Mouse (Mus musculus) layer of hippocampus, adult 11-12 months (tissue): ENCODE data around the gene Ctnna2.

Experiments used
- DNase-seq: peaks from one replicate; pipeline ENCODE4 v3.0.0; 2022; ENCODE audit warnings: low spot score

Ctnna2 gene

DNA sequence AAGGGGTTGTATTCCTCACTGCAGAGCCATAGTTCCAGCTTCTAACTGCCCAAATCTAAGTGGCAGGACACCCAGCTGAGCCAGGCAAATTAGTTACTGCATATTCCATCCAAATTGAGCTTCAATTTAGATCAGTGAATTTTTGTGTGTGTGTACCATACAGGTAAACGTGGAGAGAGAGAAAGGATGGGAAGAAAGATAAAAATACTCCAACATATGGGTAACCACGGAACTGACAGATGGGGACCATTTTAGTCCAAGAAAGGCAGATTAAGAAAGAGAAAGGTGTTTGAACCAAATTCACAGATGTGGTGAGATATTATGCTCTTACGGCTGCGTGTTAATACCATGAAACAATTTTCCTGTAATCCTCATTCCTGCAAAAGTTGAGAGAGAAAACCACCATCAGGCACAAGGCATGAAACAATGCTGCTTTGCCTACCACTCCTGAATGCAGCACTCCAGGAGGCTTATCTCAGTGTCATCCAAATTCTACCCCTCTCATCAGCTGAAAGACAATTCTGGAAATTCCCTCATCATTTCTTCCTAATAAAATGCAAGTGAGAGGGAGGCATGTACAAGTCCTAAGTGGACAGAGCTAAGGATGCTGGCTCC lies 840.1 kb downstream of the Ctnna2 start:
- DNase-seq: peak; percentile 18

DNA sequence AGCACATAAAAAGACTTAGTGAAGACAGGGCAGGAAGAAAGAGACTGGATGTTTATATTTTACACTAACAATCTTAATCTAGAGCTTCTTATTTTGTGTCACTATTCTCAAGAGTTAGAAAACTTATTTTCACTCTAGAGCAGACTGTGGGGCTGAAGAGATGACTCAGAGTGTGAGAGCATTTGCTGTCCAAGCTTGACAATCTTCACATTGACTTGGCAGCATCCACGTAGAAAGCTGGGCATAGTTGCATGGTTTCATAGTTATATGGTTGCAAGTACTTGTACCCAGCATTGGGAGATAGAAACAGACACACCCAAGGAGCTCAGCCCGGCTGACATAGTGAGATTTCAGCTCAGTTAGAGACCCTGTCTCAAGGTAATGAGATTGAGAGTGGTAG lies 858.6 kb downstream of the Ctnna2 start:
- DNase-seq: no peak

DNA sequence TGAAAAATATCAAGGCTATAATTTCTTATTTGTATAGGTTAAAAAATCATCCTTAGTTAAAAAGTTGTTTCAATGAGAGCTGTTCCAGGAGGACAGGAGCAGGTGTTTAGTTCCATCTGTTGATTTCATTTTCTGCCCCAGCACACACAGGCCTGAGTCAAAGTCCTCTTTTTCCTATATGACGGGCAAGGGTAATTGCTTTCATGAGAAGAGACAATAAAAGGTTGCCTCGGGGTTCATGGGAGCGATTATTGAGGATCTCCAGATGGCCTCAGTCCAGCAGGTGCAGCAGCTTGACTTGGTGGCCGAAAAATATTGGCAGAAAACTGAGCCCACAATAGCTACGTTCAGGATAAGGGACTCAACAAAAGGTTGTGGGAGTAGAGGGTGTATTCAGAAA lies 859.0 kb downstream of the Ctnna2 start:
- DNase-seq: no peak

DNA sequence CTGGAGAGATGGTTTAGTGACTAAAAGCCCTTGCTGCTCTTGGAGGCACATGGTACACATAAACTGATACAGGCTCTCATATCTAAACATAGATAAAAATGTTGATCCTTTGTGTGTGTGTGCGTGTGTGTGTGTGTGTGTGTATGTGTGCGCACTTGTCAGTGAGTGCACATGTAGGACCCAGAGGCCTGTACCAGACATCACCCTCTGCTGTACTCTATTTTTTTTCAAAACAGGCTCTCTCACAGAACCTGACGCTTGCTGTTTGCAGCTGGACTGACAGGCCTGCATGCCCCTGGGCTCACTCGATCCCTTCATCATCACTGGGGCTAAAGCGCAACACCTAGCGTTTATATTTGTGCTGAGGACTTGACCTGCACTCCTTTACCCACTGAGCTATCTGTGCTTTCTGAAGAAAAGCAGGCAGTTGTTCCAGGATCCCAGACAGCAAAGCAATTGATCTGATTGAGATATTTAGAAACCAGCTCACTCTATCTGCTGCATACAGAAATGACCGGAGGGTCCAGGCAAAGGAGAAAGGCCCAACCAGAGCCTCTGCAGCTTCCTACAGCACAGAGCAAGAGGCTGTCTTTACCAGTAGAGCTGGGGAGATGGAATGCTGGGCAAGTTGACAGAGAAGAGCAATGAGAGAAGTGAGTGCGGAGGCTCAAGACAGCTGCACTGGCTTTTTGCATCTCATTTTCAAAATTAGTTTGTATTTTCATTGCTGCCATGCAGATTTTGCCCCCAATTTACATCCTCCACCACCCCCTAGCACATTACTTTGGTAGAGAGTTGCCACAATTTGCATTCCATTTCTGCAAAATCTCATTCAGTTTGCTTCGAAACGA lies 870.2 kb downstream of the Ctnna2 start:
- peak; percentile 10 for DNase-seq

DNA sequence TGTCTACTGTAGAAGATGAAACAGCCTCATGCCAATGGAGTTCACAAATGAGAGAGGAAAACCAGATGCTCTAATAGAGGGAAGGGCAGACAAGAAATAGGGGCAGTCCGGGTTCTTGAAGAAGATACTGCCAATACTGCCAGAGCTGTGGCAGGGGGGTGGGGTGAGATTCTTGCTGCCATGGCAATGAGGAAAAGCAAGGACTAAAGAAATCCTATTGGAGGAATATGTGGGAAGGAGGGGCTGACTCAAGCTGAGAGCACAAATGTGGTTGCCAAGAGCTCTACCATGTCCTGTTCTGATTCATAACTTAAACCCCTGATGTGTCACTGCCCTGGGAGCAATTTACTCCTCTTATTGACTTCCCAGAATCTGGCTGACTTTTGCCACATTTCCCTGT lies 878.5 kb downstream of the Ctnna2 start:
- DNase-seq: peak; percentile 21

DNA sequence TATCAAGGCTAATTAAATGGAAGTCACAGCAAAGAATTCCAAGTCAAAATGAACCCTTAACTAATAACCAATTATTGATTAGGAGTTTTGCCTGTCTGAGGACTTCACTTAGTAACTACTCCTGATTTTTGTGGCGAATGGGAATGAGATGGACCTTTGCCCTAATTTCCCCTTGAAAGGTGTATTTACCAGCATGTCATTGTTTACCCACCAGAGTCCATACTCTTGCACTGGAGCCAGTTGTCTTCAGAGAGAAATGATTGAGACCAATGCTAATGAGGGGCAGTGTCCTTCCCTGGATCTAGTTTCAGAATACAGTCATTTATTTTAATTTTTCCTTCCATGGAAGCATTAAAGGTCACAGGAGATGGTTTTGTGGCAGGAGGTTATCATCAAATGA lies 881.0 kb downstream of the Ctnna2 start:
- DNase-seq: no peak

DNA sequence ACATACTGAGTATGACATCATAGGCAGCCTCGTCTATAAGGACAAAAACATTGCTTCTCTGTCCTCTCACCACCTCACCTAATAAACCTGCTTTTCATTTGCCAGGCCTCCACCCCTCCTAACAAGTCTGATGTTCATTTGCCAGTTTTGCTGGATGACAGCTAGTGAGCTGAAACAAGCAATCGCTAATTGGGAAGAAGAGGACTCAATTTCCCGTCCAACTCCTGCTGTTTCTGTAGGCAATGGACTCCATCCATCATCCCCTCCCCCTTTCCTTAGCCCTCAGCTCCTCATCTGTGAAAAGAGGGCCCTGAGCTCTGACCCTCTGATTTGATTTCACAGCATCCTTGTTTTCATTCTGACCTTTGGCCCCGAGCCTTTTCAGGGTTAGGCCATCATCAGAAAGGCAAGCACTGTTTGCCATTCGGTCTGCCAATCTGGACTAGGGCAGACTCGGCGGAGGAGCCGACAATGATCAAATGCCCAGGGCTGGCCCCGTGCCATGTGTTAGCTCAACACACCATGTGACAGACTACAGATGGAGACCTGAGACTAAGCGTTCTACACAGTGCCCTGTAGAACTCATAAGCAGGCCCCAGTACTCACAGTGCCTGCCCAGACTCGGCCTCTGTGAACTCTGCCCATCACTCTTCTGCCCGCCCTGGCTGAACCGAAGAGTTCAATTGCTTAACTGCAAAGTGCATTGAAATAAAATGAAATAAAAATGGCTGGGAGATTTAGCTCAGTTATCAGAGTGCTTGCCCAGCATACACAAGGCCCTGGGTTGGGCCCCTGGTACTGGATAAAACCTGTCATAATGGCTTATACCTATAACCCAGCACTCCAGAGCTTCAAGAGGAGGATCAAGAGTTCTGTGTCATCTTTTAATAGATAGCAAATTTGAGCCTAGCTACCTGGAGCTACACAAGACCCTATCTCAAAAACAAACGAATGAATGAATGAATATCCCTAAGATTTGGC lies 903.8 kb downstream of the Ctnna2 start:
- DNase-seq: peak; percentile 88

DNA sequence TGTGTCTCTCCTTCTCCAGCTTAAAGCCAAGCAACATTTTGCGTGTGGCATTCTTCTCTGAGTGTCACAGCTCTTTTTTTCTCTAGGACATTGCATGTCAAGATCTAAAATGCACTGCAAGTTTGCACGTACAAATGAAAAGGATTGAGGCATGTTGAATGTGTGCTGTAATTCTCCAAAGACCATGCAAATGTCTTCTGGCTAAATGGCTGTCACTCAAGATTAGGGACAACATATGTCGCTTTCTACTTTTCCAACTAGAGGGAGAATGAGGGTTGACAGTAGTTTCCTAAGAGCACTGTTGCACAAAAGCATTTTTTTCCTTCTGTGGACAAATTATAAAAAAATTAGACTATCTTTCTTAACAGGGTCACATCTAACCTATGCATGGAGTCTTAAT lies 909.9 kb downstream of the Ctnna2 start:
- no peak for DNase-seq

DNA sequence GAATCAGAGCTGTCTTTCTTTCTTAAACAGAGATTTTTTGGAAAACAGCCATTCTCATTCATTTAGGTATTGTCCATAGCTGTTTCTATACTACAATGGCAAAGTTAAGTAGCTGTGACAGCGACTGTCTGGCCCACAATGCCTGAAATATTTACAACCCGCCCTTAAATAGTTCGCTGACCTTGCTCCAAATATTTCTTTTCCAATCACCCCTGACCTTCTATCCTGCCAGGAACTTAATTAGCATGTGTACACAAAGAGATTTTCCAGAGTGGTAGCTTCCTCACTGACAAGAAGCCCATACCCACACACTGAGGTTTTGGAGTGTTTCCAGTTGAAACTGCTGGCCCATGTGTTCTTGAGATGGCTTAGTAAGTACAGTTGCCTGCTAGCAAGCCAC lies 928.8 kb downstream of the Ctnna2 start:
- DNase-seq: no peak

DNA sequence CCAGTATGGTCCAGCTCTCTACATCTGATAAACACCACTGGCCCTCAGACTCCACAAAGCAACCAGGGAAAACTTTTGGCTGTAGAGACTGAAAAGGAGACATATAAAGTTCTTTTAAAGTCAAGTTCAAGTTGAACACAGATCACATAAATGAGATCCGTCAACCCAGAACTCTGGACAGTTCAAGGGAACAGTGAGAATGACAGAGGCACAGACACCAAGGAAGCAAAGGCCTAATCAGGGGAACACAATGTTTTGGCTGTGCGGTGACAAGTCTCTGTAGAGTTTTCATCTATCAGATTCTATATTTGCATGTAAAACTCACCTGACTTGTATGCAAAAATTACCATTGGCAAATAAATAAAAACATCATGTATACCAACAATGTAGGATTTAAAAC lies 929.3 kb downstream of the Ctnna2 start:
- DNase-seq: no peak

DNA sequence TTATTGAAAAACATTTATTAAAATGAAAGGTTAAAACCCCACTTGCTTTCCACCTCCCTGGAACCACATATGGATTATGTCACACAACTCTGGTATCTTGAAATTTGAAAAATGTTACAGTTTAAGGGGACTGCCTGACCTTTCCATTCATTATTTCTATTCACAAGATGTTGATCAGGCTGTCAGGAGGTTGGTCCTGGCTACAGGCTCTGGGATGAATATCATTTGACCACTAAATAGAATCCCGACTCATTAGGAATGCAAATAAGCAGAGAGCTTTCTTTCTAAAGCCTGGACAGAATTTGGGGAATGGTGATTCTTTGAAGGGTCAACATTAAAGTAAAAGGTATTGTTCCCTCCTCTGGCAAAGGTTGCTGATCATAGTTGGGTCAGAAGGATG lies 931.9 kb downstream of the Ctnna2 start:
- DNase-seq: no peak

DNA sequence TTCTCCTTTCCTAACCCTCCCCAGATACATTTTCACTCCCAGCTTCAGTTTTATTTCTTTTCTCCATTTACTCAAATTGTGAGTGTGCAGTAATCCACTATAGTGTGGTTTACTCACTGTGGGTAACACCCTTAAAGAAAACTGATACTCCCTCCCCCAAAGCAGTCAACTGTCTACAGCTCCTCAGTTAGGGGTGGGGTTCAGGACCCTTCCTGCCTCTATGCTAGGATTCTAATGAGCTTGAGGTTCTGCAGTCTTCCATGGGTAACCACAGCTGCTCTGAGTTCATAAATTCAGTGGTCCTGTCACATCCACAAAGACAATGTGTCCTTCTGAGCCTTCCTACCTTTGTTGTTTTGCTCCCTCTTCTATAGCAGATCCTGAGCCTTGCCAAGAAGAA lies 954.4 kb downstream of the Ctnna2 start:
- no peak for DNase-seq

DNA sequence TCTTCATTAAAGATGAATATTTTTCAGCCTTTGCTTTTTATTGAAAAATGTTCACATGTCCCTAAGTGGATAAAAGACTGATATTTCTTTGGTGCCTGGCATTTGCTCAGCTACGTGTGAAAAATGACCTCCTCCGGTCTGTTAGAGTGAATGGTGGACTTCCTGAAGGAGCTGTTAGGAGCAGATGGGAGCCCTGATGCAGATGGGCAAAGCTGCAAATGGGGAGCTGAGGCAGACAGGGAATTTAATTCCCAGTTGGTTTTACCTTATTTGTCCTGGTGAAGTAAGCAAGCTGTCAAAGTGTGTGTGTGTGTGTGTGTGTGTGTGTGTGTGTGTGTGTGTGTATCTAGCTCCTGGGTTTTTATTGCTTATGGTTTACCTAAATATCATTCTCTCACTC lies 966.3 kb downstream of the Ctnna2 start:
- DNase-seq: no peak

DNA sequence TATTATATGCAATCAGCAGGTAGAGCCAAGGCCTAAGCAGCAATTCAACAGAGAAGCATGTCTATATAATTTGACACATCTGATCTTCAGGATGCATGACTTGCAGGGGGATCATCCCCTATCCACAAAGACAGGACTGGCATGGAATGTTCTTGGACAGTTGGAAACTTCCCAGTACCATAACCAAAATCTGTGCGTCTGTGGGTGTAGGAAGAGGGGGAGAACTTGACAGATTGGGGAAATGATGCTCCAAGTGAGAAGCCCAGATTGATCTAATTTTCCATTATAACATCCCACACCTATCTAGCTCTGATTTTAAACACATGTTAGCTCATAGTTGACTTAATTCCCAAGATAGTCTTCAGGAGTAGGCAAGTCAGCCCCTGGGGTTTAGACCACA lies 968.5 kb downstream of the Ctnna2 start:
- peak; percentile 42 for DNase-seq

DNA sequence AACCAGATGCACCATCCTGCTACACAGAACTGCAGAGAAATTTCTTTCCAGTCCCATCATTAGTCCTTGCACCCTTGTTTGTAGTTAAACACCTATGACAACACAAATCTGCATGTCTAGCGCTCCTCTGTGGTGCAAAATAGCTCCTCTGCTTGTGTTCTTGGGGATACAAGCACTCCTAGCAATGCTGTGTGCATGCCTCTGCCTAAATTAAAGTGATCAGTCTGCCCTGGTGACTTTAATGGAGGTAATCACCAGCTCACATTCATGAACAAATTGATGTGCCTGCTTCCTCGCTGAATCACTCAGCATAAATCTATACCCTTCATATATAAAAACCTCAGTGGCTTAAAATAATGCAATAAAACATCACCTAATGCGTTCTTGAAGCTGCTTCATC lies 987.4 kb downstream of the Ctnna2 start:
- no peak for DNase-seq

DNA sequence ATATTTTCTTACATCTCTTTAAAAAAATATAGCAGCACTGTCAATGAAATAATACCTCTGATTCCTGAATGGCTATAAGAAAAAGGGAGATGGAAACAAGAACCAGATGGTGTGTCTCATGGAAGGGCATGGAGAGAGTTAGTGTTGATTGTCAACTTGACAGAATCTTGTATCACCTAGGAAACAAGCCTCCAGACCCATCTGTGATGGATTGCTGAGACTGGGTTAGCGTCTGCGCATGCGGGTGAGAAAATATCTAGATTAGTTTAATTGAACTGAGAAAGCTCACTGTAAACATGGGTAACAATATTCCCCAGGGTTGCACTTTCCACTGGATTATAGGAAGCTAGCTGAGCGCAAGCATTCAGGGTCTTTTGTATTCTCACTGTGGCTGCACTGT lies 994.7 kb downstream of the Ctnna2 start:
- peak; percentile 74 for DNase-seq

DNA sequence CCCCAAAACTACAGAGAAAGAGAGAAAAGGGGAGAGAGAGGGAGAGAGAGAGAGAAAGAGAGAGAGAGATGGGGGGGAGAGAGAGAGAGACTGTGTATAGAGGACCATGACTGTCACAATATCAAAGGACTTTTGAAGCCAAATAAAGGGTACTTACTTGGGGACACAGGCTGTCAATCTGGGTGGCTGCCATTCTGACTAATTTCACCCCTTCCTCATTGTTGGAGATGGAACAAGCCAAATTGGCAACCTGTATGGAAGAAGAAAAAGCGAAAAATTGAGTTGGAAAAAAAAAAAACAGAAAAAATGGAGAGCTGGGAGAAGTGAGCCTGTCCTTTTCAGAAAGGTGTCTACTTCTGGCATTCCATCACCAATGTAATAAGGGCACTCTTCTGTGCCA lies 997.8 kb downstream of the Ctnna2 start:
- no peak for DNase-seq

DNA sequence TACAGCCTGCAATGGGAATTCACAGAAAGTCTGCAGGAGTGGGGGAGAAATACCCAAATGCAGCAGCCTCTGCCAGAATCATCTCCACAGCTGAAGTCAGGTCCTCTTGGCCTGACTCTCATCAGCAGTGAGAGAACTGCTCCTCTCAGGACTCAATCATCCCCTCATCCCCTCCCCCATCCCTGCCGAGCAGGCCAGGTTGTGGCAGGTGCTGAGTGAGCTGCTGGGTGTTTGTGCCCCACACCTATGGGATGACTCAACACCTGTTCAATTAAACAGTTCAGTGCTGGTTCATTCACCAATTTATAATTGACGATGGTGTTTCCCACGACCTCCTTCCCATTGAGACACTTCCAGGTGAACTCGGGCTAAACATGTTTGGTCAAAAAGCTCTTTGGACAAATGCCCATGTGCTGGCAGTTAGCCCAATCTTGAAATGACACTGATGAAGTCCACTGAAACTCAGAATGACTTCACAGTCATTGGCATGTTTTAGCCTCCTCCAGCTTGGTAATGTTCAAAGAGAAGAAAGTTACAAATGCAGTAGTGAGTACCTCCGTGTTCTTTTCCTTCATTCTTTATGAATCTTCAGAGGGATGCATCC lies 1000.1 kb downstream of the Ctnna2 start:
- no peak for DNase-seq

DNA sequence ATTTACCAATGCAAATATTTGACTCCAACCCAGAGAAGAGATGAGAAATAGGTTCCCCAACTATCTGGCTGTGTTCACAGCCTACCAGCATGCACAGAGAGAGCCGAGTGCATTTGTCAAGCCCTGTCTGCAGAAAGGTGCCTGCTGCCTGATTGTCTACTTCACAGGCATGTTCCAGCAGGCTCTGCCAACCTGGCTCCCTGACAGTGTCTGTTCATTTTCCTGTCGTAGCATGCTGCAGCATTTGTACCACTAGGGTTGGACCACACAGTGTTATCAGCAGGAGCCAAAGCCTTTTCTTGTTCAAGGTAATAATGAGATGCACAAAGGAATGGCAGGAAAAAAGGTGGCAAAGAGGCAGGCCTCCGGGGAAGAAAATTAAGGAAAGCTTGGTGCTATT lies 1001.7 kb downstream of the Ctnna2 start:
- peak; percentile 65 for DNase-seq

DNA sequence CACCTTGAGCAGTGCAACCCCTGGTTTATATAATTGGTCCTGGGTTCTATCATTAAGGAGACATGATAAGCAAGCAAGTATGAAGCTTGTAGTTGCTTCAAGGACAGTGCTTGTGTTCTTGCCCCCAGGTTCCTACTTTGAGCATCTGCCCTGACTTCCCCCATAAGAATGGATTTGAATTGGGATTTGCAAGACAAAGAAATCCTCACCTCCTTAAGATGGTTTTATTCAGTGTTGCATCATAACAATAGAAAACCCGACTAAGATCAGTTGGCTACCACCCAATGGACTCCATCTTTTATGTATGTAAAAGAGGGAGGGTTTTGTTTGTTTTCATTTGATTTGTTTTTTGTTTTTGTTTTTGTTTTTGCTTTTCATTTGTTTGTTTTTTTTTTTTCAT lies 1005.2 kb downstream of the Ctnna2 start:
- DNase-seq: no peak

DNA sequence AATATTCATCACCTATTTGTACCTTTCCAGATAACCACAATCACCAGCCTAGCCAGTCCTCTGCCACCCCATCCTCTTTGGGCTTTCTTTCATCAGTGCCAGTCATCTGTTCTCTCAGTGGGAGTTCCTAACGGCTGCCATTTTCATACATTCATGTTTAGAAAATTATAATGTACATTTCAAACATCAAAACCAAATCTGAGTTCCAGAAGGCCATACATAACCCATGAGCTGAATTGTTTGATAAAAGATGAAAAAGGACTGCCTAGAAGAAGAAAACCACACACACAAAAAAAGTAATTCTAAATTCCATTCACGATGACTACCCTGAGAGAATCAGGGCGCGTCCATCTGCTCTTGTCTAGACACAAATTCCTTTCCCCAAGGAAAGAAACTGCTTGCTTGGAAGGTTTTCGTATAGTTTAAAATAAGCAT lies 1014.5 kb downstream of the Ctnna2 start:
- DNase-seq: no peak

DNA sequence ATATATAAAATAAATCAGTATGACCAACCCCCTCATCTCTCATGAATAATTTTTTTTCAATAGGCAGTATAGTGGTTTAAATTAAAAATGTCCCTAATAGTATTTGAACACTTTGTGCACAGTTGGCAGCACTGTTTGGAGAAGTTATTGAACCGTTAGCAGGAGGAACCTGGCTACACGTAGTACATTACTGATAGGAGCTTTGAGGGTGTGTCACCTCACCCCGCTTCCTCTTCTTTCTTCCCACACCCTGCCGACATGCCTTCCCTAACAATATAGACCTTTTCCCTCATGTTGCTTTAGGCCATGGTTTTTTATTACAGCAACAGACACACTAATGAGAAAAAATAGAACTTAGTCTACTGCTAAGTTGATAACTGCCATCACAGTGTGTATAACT lies 1071.4 kb downstream of the Ctnna2 start:
- DNase-seq: no peak
